Mouse (Mus musculus) forebrain, postnatal 0 days (tissue): ENCODE results near the gene Chdh. TPM values are rescaled to one million over a fixed set of nuclear protein-coding genes. Genes with fewer than 3 reads are reported as not detected.

Source experiments
- ATAC-seq: fragments of 200-750 bp; cut with Nextera tagmentation; 2 replicates; pipeline ENCODE4 v1.8.0; 2017; ENCODE audit warnings: mild to moderate bottlenecking, moderate library complexity
- DNase-seq: peaks from one replicate; pipeline ENCODE4 v3.0.0-alpha.2; 2015
- H3K27ac ChIP-seq: fragments of 300-500 bp; sonication (generic); 2 replicates; pipeline ENCODE4 v1.5.1; 2014; ENCODE audit warnings: low read depth, mild to moderate bottlenecking, antibody characterized with exemption, low read length, moderate library complexity, mixed read lengths
- H3K27me3 ChIP-seq: fragments of 300-500 bp; sonication (generic); 2 replicates; pipeline ENCODE4 v1.6.1; 2014; ENCODE audit warnings: mild to moderate bottlenecking, low read length, mixed read lengths; ENCODE audit not compliant: insufficient read depth
- H3K36me3 ChIP-seq: fragments of 300-500 bp; sonication (generic); 2 replicates; pipeline ENCODE4 v1.6.1; 2014; ENCODE audit warnings: mild to moderate bottlenecking, moderate library complexity; ENCODE audit not compliant: insufficient read depth
- H3K4me1 ChIP-seq: fragments of 300-500 bp; sonication (generic); 2 replicates; pipeline ENCODE4 v1.6.1; 2014; ENCODE audit warnings: antibody characterized with exemption; ENCODE audit not compliant: insufficient read depth
- H3K4me2 ChIP-seq: fragments of 300-500 bp; sonication (generic); 2 replicates; pipeline ENCODE4 v1.6.1; 2014; ENCODE audit warnings: low read depth, mild to moderate bottlenecking, moderate library complexity
- H3K4me3 ChIP-seq: fragments of 300-500 bp; sonication (generic); 2 replicates; pipeline ENCODE4 v1.5.1; 2014; ENCODE audit warnings: low read depth, low read length, mixed read lengths
- H3K9ac ChIP-seq: fragments of 300-500 bp; sonication (generic); 2 replicates; pipeline ENCODE4 v1.6.1; 2014; ENCODE audit warnings: mild to moderate bottlenecking
- H3K9me3 ChIP-seq: fragments of 300-500 bp; sonication (generic); 2 replicates; pipeline ENCODE4 v1.6.1; 2016; ENCODE audit warnings: low read length
- CTCF ChIP-seq: sonication (generic); IDR thresholded peaks from 2 replicates; pipeline ENCODE4 v1.5.1; 2016; ENCODE audit warnings: antibody characterized with exemption, control low read depth, low read depth
- WGBS: fragments of 180-500 bp; shearing (Covaris S2); extraction: QIAGEN DNeasy Blood & Tissue Kit; methylation state at CpG from one replicate; pipeline ENCODE4 v1.1.7; 2014; 5-methylcytosine and 5-hydroxymethylcytosine counted together
- polyA plus RNA-seq: library from polyadenylated mRNA; unstranded; fragments of >200 nt; fragmentation: Nextera tagmentation; extraction: Ambion mirVana; gene quantifications from 2 replicates; pipeline ENCODE4 v1.2.1, GENCODE M21; 2015
- total RNA-seq: library from RNA; depleted of rRNA; stranded (reverse); fragments of >200 nt; gene quantifications from 2 replicates; pipeline ENCODE4 v1.2.3, GENCODE M21; 2014

Gene Chdh
- total and polyA plus RNA-seq, 2 experiments from 2014 or later, result 0.21 to 0.86 TPM

- Histone ChIP-seq H3K27ac (no peak overlapping the region), H3K4me3 (no peak overlapping the region), H3K9ac (no peak overlapping the region), H3K4me2 (no peak overlapping the region), H3K4me1 (peaks cover 10% of the 10 kb centered on the region), H3K9me3 (no peaks in the 10 kb centered on the region), H3K36me3 (peaks cover 13% of the 10 kb centered on the region), H3K27me3 (no peaks in the 10 kb centered on the region)
- WGBS, result 72% methylated on average over 7 of the region's 7 CpGs
- TF ChIP-seq CTCF, result no peak
- DNase-seq (no peak), ATAC-seq (no peak)
Measured at GRCm38 (mm10) chr14:30054922-30055321, 46.1 kb downstream of the Chdh start.

DNA sequence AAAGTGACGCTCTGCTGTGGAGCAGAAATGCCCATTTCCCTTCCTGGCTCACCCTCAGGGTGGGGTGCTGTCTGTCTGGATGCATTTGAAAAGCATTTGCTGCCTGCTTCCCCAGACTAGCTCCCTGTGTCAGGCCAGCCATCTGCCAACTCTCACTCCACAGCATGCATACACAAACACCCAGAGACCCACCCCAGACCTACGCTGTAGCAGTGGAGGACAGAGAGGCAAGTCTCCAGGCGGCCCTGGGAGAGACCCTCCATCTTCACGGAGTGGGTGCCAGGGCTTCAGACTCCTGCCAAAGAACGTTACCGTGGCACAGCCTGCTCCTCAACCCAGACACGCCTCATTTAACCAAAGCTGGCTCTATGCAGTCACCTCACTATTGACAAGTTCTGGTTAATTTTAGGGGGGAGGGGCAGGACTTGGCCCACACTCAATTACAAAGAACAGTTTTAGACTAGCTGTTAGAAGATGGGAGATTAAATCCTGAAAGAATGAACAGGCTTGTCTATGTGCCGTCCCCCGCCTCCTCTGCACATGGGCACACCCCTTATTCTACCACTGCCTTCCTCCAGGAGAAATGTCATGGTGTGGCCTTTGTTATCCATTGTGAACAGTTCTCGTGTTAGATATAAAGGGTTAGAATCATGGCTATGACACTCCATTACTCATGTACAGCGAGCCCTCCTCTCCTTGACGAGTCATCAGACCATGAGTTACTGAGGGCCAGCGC is 47.4 kb downstream of the Chdh start:
- H3K4me2 ChIP-seq, result 0 out of 2 replicates have a peak overlapping the region, but pooled peaks have one; percentile 10
- no peak overlapping the region for H3K4me3 ChIP-seq
- WGBS, result 26% methylated on average over 13 of the region's 13 CpGs
- no peak overlapping the region for H3K9ac ChIP-seq
- peak overlapping the region; percentile 64; the same call in 1 of the 2 replicates for H3K27ac ChIP-seq
- H3K4me1 ChIP-seq, result peaks cover 10% of the 10 kb centered on the region
- peak; percentile 78 for DNase-seq
- no peaks in the 10 kb centered on the region for H3K9me3 ChIP-seq
- peaks cover 11% of the 10 kb centered on the region for H3K36me3 ChIP-seq
- ATAC-seq, result peak; percentile 94
- H3K27me3 ChIP-seq, result no peaks in the 10 kb centered on the region
- TF ChIP-seq CTCF, result no peak

DNA sequence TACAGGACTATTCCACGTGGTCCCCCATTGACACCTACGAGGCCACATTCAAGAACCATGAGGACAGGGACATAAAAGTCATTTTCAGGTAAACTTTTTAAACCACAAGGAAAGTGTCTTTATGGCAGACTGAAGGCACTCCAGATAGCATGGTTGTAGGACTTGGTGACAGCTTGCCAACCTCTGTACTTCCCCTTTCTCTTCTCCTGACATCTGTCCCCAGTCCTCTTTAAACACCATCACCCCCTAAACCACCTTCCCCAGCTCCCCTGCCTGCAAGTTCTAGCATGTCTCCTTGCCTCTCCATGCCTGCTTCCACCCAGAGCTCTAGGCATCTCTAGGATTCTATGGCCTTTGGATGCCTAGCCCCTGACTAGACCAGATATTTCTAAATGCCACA is 56.0 kb downstream of the Chdh start:
- ATAC-seq (no peak), DNase-seq (no peak)
- Histone ChIP-seq H3K36me3 (peaks cover 9% of the 10 kb centered on the region; the same call in 1 of the 2 replicates), H3K4me3 (no peak overlapping the region), H3K9ac (no peak overlapping the region), H3K4me1 (no peaks in the 10 kb centered on the region), H3K27me3 (no peaks in the 10 kb centered on the region), H3K4me2 (no peak overlapping the region), H3K27ac (no peak overlapping the region), H3K9me3 (no peaks in the 10 kb centered on the region)
- no peak for TF ChIP-seq CTCF
- WGBS, result 83% methylated on average over 2 of the region's 2 CpGs

- no peak for DNase-seq
- no peak for ATAC-seq
- no peak overlapping the region for H3K4me2 ChIP-seq
- H3K36me3 ChIP-seq, result peaks cover 22% of the 10 kb centered on the region
- TF ChIP-seq CTCF, result no peak
- H3K27me3 ChIP-seq, result no peaks in the 10 kb centered on the region
- no peak overlapping the region for H3K4me3 ChIP-seq
- no peak overlapping the region for H3K9ac ChIP-seq
- no peaks in the 10 kb centered on the region for H3K9me3 ChIP-seq
- H3K27ac ChIP-seq, result no peak overlapping the region
- H3K4me1 ChIP-seq, result no peaks in the 10 kb centered on the region
- 91% methylated on average over 12 of the region's 12 CpGs for WGBS
Measured at GRCm38 (mm10) chr14:30066752-30067151, 57.9 kb downstream of the Chdh start.

- Histone ChIP-seq H3K4me2 (no peak overlapping the region), H3K9ac (no peak overlapping the region), H3K9me3 (no peaks in the 10 kb centered on the region), H3K4me1 (no peaks in the 10 kb centered on the region), H3K36me3 (peaks cover 37% of the 10 kb centered on the region), H3K27ac (no peak overlapping the region), H3K4me3 (no peak overlapping the region), H3K27me3 (no peaks in the 10 kb centered on the region)
- TF ChIP-seq CTCF, result no peak
- ATAC-seq (no peak), DNase-seq (no peak)
- WGBS, result 68% methylated on average over 3 of the region's 3 CpGs
Measured at GRCm38 (mm10) chr14:30068566-30068965, 59.7 kb downstream of the Chdh start.

- ATAC-seq, result no peak
- WGBS, result 49% methylated on average over 7 of the region's 7 CpGs
Measured at GRCm38 (mm10) chr14:30075268-30075887, 66.6 kb downstream of the Chdh start.

DNA sequence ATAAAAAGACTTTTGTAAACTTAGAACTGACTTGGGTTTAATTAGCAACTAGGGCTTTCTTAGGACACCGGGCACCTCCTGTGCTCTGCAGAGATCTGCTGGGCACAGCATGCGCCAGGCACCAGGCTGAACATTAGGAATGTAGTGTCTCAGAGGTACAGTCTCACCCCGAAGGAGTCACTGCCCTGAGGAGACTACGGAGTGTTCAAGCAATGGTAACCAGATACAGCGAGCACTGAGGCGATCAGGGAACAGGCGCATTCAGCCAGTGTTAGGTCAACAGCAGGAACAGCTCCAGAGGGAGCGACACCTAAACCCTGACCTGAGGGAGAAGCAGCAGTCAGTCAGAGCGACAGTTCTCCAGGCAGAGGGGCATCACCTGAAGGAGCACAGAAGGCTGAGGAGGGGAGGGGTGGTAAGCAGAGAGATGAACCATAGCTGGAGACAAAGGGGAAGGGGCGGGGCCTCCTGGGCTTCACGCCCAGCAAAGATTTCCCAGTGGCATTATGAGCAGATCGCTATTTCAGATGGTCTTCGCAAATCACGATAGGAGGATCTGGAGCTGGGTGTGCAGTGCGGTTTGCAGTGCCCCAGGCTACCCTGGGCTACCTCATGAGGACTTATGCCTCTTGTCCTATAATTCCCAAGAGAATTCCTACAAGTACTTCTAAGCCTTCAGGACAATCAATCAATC is 69.4 kb downstream of the Chdh start:
- DNase-seq (no peak), ATAC-seq (no peak)
- Histone ChIP-seq H3K9me3 (no peaks in the 10 kb centered on the region), H3K4me2 (no peak overlapping the region), H3K4me1 (no peaks in the 10 kb centered on the region), H3K4me3 (no peak overlapping the region), H3K27ac (no peak overlapping the region), H3K27me3 (no peaks in the 10 kb centered on the region), H3K9ac (no peak overlapping the region), H3K36me3 (peaks cover 28% of the 10 kb centered on the region)
- WGBS, result 83% methylated on average over 15 of the region's 15 CpGs
- TF ChIP-seq CTCF, result no peak

More at GRCm38 (mm10) chr14:30075268-30075887, 66.6 kb downstream of the Chdh start:
- H3K9ac ChIP-seq, result no peak overlapping the region
- H3K4me1 ChIP-seq, result no peaks in the 10 kb centered on the region
- no peak for TF ChIP-seq CTCF
- H3K4me3 ChIP-seq, result no peak overlapping the region
- no peak for DNase-seq
- peaks cover 47% of the 10 kb centered on the region for H3K36me3 ChIP-seq
- H3K4me2 ChIP-seq, result no peak overlapping the region
- H3K27me3 ChIP-seq, result no peaks in the 10 kb centered on the region
- no peaks in the 10 kb centered on the region for H3K9me3 ChIP-seq
- H3K27ac ChIP-seq, result no peak overlapping the region
